Mouse (Mus musculus): ENCODE measurements around the gene Ccdc70. TPM values are rescaled to one million over a fixed set of nuclear protein-coding genes. Genes with fewer than 3 reads are reported as not detected.
"Not testable (repeated sequence)": the region's sequence is repeated elsewhere in the genome, so short reads cannot be mapped to it uniquely, and the experiment has no call there.

Gene Ccdc70
- polyA plus RNA-seq (2012; ENCODE audit: insufficient read depth, insufficient read length, low replicate concordance, missing spikeins), result not detected in 2 replicates

DNA sequence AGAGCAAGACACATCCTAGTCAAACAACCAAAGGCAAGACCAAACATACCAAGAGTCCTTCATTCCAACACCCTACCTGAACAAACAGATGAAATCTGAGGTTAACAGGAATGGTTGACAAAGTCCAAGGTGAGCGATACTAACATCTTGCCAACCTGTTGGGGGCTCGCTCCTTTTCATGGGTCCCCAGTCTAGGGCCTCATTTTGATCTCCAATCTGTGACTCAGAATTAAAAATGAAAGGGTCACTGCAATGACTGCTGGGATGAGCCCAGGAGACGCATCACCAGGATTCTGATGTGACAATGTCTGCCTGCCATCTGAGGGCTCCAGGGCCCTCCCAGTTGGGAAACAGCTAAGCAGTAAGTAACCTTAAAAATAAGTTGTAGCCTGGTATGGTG is at the start of gene Ccdc70:
TSS of gene Ccdc70 (plus strand) at position 301 of the 400 bp plus-strand sequence.
- Histone ChIP-seq H3K27ac (ENCODE audit: insufficient read depth, low read depth, low read length) (no peak within 1 kb of the TSS), H3K4me1 (ENCODE audit: control insufficient read depth, insufficient read depth, low read length) (no peaks in the 10 kb centered on the region), H3K4me3 (ENCODE audit: insufficient read depth, low read depth, low read length) (no peak within 1 kb of the TSS)
- TF ChIP-seq CTCF (IDR thresholded peaks at IDR 0.05; ENCODE audit: insufficient read depth, low read depth, low read length) (no peak), POLR2A (IDR thresholded peaks at IDR 0.05; ENCODE audit: insufficient read depth, low read depth, low read length) (no peak)
- 94% methylated on average over 3 of the region's 3 CpGs for WGBS

DNA sequence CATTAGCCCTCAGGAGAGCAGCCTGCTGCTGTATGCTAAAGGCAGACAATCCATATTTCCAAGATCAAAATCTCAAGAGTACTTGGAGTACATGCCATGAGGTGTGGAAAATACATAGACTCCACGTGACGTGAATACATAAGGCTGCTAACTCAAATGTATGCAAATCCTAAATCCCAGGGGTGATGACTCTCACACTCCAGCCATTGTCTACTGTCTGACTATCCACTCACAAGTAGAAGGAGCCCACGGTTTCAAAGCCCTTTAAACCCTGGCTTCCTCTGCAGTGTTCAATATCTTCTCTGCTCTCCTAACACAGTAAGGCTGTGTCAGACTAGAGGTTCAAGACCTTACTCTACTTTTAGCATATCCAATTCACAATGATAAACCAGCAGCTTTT is 38.8 kb upstream of the Ccdc70 start:
- 73% methylated on average over 3 of the region's 3 CpGs for WGBS
- not testable (repeated sequence) for H3K27ac ChIP-seq (ENCODE audit: insufficient read depth, low read depth, low read length); H3K4me1 ChIP-seq (ENCODE audit: control insufficient read depth, insufficient read depth, low read length); H3K4me3 ChIP-seq (ENCODE audit: insufficient read depth, low read depth, low read length)

DNA sequence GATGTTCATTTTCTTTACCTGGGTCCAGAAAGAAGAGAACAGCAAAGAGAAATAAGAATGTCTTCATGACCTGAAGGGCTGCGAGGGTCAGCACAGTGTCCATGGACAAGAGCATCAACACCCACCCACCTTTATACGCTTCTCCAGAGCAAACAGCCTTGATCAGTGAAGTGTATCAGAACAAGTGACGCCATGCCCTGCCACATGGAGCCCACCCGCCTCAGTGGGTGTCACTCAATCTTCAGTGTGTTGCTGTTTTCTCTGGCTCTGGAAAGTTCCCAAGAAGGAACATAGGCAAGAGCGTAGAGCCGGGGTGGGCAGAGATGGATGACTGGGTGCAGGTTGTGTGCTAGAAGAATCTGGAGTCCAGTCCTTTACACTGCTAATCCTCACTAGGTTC is 37.0 kb upstream of the Ccdc70 start, which contains the start of gene Defb15:
TSS of gene Defb15 (minus strand) at position 101 of the 400 bp plus-strand sequence.
- no peak for TF ChIP-seq CTCF (IDR thresholded peaks at IDR 0.05; ENCODE audit: insufficient read depth, low read depth, low read length)
- no peak for TF ChIP-seq POLR2A (IDR thresholded peaks at IDR 0.05; ENCODE audit: insufficient read depth, low read depth, low read length)
- 94% methylated on average over 6 of the region's 6 CpGs for WGBS
- no peak within 1 kb of the TSS for H3K27ac ChIP-seq (ENCODE audit: insufficient read depth, low read depth, low read length)
- H3K4me3 ChIP-seq (ENCODE audit: insufficient read depth, low read depth, low read length), result no peak within 1 kb of the TSS
- H3K4me1 ChIP-seq (ENCODE audit: control insufficient read depth, insufficient read depth, low read length), result no peaks in the 10 kb centered on the region

DNA sequence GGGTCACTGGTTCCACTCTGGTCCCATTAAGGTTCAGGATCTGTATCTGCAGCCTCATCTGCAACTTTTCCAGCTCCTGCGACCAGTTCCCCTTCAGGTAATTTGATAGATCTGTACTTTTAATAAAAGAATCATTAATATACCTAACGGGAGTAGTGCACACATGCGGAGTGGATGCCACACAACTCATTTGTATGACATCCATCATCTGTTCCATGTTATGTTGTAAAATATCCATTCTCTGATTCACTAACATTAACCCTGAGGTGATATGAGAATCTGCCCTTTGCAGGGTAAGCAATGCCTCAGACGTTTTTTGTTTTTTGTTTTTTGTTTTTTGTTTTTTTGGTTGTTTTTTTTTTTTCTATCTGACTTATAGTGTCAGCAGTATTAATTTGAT is 31.5 kb upstream of the Ccdc70 start, which contains the start of gene Defb35:
TSS of gene Defb35 (plus strand) at position 301 of the 400 bp plus-strand sequence.
- 83% methylated on average over 4 of the region's 4 CpGs for WGBS
- H3K27ac ChIP-seq (ENCODE audit: insufficient read depth, low read depth, low read length); H3K4me1 ChIP-seq (ENCODE audit: control insufficient read depth, insufficient read depth, low read length); H3K4me3 ChIP-seq (ENCODE audit: insufficient read depth, low read depth, low read length): not testable (repeated sequence)

DNA sequence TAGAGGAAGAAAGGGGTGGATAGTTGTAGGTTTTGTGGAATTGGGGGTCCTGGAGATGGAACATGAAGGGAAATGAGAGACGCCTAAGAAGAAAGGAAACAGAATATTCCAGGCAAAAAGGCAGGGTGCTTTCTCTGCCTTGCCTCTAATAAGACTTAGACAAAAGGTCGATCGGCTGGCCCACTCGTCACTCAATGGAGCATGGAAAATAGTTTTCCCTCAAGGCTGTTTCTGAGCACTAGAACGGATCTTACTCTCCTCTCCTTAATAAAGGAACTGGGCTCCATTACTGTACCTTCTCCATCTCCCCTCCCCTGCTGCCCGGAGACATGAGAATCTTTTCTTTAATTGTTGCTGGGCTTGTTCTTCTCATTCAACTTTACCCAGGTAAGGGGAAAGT is 23.1 kb upstream of the Ccdc70 start, which contains the start of gene Defb13:
TSS of gene Defb13 (plus strand) at position 301 of the 400 bp plus-strand sequence.
- Histone ChIP-seq H3K27ac (ENCODE audit: insufficient read depth, low read depth, low read length) (no peak within 1 kb of the TSS), H3K4me1 (ENCODE audit: control insufficient read depth, insufficient read depth, low read length) (no peaks in the 10 kb centered on the region), H3K4me3 (ENCODE audit: insufficient read depth, low read depth, low read length) (no peak within 1 kb of the TSS)
- TF ChIP-seq POLR2A (IDR thresholded peaks at IDR 0.05; ENCODE audit: insufficient read depth, low read depth, low read length), result no peak
- no peak for TF ChIP-seq CTCF (IDR thresholded peaks at IDR 0.05; ENCODE audit: insufficient read depth, low read depth, low read length)
- 72% methylated on average over 6 of the region's 6 CpGs for WGBS

DNA sequence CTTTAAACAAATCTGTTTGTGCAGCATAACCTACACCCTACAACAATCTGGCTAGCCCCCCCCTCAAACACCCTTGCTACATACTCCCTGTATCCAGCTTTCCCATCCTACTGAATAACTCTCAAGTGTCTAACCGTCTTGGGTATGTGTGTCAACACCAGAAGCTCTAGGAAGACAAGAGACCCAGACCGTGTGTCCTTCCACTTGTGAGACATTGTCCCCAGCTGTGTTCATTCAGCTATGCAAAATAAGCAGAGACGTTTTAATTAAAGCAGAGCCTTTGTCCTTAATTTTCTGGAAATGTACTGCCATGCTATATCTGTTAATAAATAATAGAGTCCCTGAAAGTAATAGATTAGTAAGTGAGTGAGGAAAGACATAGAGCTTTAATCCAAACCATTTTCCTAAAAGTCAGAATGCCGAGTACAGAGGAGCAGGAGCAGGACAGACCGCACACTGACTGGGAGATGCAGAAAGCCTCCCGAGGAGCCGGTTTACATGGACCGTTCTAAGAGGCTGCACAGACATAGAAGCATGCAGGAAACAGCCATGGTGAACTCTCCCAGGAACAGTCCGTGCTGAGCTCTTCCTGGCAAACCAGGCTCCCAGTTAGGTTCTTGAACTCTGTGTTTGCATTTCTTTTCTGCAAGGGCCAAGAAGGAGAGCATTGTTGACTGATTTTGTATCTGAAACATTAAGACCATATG is 22.1 kb upstream of the Ccdc70 start:
- TF ChIP-seq CTCF (IDR thresholded peaks at IDR 0.05; ENCODE audit: insufficient read depth, low read depth, low read length) (no peak), POLR2A (IDR thresholded peaks at IDR 0.05; ENCODE audit: insufficient read depth, low read depth, low read length) (no peak)
- WGBS, result 32% methylated on average over 9 of the region's 9 CpGs
- Histone ChIP-seq H3K4me3 (ENCODE audit: insufficient read depth, low read depth, low read length) (no peak overlapping the region), H3K27ac (ENCODE audit: insufficient read depth, low read depth, low read length) (no peak overlapping the region), H3K4me1 (ENCODE audit: control insufficient read depth, insufficient read depth, low read length) (no peaks in the 10 kb centered on the region)

DNA sequence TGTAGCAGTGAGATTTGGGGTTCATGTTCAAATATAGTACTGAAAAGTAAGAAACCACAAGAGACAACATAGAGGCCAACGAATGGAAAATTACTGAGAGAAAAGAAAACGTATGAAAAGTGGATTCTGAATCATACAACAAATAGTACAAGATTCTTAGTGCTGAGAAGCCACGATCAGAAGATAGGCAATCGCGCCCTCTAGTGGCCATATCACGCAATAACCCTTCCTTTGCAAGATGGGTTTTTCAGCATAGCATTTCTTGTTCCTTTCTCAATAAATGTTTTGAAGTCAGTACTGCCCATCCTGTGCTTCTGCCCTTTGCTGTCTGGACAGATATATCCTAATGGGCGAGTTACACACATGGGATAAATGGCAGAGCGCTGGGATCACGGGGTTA is 14.3 kb upstream of the Ccdc70 start:
- H3K27ac ChIP-seq (ENCODE audit: insufficient read depth, low read depth, low read length), result no peak overlapping the region
- H3K4me1 ChIP-seq (ENCODE audit: control insufficient read depth, insufficient read depth, low read length), result no peaks in the 10 kb centered on the region
- TF ChIP-seq POLR2A (IDR thresholded peaks at IDR 0.05; ENCODE audit: insufficient read depth, low read depth, low read length), result no peak
- no peak for TF ChIP-seq CTCF (IDR thresholded peaks at IDR 0.05; ENCODE audit: insufficient read depth, low read depth, low read length)
- H3K4me3 ChIP-seq (ENCODE audit: insufficient read depth, low read depth, low read length), result no peak overlapping the region
- WGBS, result 4% methylated on average over 9 of the region's 9 CpGs

DNA sequence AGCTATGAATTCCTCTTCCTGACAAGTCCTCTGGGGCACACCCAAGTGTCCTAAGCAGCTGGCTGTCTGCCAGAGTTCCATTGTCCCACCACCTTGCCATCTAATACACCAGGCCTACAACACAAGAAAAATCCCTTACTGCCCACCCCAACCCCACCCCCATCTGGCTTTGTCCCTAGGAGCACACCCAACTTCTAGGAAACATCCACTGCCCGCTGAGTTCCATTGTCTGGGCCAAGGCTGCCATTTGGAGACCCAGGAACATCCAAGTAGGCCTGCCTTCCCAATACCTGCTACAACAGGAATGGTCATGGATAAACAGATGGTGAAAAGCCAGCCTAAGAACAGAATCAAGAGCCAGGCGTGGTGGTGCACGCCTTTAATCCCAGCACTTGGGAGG is 13.2 kb upstream of the Ccdc70 start:
- no peak overlapping the region for H3K27ac ChIP-seq (ENCODE audit: insufficient read depth, low read depth, low read length)
- TF ChIP-seq CTCF (IDR thresholded peaks at IDR 0.05; ENCODE audit: insufficient read depth, low read depth, low read length), result no peak
- TF ChIP-seq POLR2A (IDR thresholded peaks at IDR 0.05; ENCODE audit: insufficient read depth, low read depth, low read length), result no peak
- 86% methylated on average over 3 of the region's 3 CpGs for WGBS
- H3K4me1 ChIP-seq (ENCODE audit: control insufficient read depth, insufficient read depth, low read length), result no peaks in the 10 kb centered on the region
- H3K4me3 ChIP-seq (ENCODE audit: insufficient read depth, low read depth, low read length), result no peak overlapping the region

DNA sequence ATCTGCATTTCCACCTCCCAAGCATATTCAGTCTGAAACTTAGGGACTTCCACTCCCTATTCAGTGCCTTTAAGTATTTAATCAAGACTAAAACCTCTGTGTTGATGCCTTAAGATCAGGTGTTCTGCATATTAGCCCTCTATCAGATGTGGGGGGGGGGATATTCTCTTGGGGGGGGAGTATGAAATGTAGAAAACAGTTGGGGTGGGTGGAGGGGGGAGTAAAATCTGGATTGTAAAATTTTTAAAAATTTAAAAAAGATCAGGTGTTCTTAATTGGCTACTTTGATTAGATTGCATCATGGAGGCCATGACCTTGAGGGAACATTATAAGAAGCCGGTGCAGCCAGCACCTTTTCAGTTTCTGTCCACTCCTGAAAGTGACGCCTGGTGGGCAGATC is 11.2 kb upstream of the Ccdc70 start, which contains the start of gene Fam90a1a:
TSS of gene Fam90a1a (plus strand) at position 301 of the 400 bp plus-strand sequence.
- TF ChIP-seq CTCF (IDR thresholded peaks at IDR 0.05; ENCODE audit: insufficient read depth, low read depth, low read length) (no peak), POLR2A (IDR thresholded peaks at IDR 0.05; ENCODE audit: insufficient read depth, low read depth, low read length) (no peak)
- 87% methylated on average over 2 of the region's 2 CpGs for WGBS
- no peak within 1 kb of the TSS for H3K4me3 ChIP-seq (ENCODE audit: insufficient read depth, low read depth, low read length)

More for the DNA sequence above, 11.2 kb upstream of the Ccdc70 start, which contains the start of gene Fam90a1a:
- Histone ChIP-seq H3K27ac (ENCODE audit: insufficient read depth, low read depth, low read length) (no peak within 1 kb of the TSS), H3K4me1 (ENCODE audit: control insufficient read depth, insufficient read depth, low read length) (no peaks in the 10 kb centered on the region)
